Mouse (Mus musculus) 3T3-L1 (cell line): Measurements from ENCODE around the gene Gm10352.
"Not testable (repeated sequence)": the region's sequence is repeated elsewhere in the genome, so short reads cannot be mapped to it uniquely, and the experiment has no call there.

Experiments used
- DNase-seq: peaks from one replicate; pipeline ENCODE4 v3.0.0-alpha.2; 2015; ENCODE audit warnings: low read depth, low spot score

Gene Gm10352

DNA sequence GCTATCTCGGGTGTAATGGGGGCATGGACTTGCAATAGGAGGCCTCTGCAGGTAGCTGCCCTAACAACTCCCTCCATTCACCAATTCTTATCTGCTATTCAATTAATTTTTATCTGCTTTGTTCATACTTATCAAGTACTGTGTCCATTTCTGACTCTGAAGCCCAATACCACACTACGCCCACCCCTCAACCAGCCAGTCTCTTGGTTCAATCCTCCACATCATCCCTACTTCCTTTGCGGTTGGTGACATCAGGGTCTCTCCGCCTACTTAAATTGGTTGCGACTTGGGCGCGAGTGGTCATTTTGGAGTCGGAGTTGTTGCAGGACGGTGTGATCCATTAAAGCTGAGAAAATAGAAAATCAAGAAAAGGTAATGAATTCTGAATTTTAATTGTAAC lies at the start of gene Gm10352:
Gm10352 (plus strand) TSS at position 301 of the 400 bp plus-strand sequence.
- DNase-seq, result not testable (repeated sequence)

DNA sequence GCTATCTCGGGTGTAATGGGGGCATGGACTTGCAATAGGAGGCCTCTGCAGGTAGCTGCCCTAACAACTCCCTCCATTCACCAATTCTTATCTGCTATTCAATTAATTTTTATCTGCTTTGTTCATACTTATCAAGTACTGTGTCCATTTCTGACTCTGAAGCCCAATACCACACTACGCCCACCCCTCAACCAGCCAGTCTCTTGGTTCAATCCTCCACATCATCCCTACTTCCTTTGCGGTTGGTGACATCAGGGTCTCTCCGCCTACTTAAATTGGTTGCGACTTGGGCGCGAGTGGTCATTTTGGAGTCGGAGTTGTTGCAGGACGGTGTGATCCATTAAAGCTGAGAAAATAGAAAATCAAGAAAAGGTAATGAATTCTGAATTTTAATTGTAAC lies 31.5 kb downstream of the Gm10352 start, which contains the start of gene Gm29289:
Gm29289 (plus strand) TSS at position 301 of the 400 bp plus-strand sequence.
- DNase-seq, result not testable (repeated sequence)
